Mouse (Mus musculus): ENCODE measurements around the gene Gm7029.
"Not testable (repeated sequence)": the region's sequence is repeated elsewhere in the genome, so short reads cannot be mapped to it uniquely, and the experiment has no call there.

DNA sequence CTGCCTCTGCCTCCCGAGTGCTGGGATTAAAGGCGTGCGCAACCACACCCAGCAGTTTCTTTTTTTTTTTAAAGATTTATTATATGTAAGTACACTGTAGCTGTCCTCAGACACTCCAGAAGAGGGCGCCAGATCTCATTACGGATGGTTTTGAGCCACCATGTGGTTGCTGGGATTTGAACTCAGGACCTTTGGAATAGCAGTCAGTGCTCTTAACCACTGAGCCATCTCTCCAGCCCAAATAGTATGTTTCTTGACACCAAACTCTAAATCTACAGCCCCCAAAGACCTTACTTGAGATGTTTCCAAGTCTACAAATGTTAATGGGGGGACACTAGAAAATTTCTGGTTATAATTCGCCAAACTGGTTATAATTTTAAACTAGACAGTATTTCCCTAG, 18.3 kb downstream of the Gm7029 start:
- TF ChIP-seq CTCF (IDR thresholded peaks at IDR 0.05; ENCODE audit: low read depth, low read length); POLR2A (IDR thresholded peaks at IDR 0.05; ENCODE audit: borderline replicate concordance, low read depth, low read length): not testable (repeated sequence)

All from bone marrow macrophage, adult 2 months (primary cell).